Mouse (Mus musculus) myocyte (in vitro differentiated cells): ENCODE results near the gene 1700029F12Rik. TPM values are rescaled to one million over a fixed set of nuclear protein-coding genes. Genes with fewer than 3 reads are reported as not detected.

ENCODE experiments used
- H3K27me3 ChIP-seq: one replicate; pipeline ENCODE4 v1.6.1; 2011; ENCODE audit not compliant: control insufficient read depth, insufficient read depth, insufficient read length
- H3K36me3 ChIP-seq: one replicate; pipeline ENCODE4 v1.6.1; 2011; ENCODE audit not compliant: control insufficient read depth, insufficient read depth
- H3K4me2 ChIP-seq: one replicate; pipeline ENCODE4 v1.6.1; 2011; ENCODE audit warnings: low read depth, control low read depth
- H3K4me3 ChIP-seq: one replicate; pipeline ENCODE4 v1.5.1; 2011; ENCODE audit warnings: mild to moderate bottlenecking, control low read depth, moderate library complexity
- H3K79me2 ChIP-seq: one replicate; pipeline ENCODE4 v1.6.1; 2011; ENCODE audit not compliant: control insufficient read depth, insufficient read depth
- H3ac ChIP-seq: one replicate; pipeline ENCODE4 v1.6.1; 2011; ENCODE audit not compliant: control insufficient read depth, insufficient read length
- CEBPB ChIP-seq: IDR thresholded peaks from 2 replicates; pipeline ENCODE4 v1.6.1; 2011; ENCODE audit warnings: mild to moderate bottlenecking, moderate library complexity; ENCODE audit not compliant: poor library complexity, insufficient read depth, severe bottlenecking
- E2F4 ChIP-seq: IDR thresholded peaks from one replicate; pipeline ENCODE4 v1.6.1; 2011; ENCODE audit warnings: mild to moderate bottlenecking, control low read depth, moderate library complexity; ENCODE audit not compliant: insufficient read depth
- MAX ChIP-seq: IDR thresholded peaks from one replicate; pipeline ENCODE4 v1.6.1; 2011; ENCODE audit warnings: low read depth, mild to moderate bottlenecking, control low read depth
- MYOD1 ChIP-seq, 3 experiments: IDR thresholded peaks; one replicate each; pipeline ENCODE4 v1.6.1; 2011; ENCODE audit warnings: control low read depth in 2 of 3, low read depth in 2 of 3, mild to moderate bottlenecking in 2 of 3, moderate library complexity in 1 of 3; ENCODE audit not compliant: insufficient read length in 2 of 3, control insufficient read depth in 1 of 3
- MYOG ChIP-seq, 3 experiments: IDR thresholded peaks; one replicate each; pipeline ENCODE4 v1.6.1; 2011; ENCODE audit warnings: control low read depth in 2 of 3, low read depth in 2 of 3, mild to moderate bottlenecking in 2 of 3; ENCODE audit not compliant: insufficient read length in 2 of 3, control insufficient read depth in 1 of 3, insufficient read depth in 1 of 3
- POLR2A ChIP-seq: IDR thresholded peaks from one replicate; pipeline ENCODE4 v1.6.1; 2011; ENCODE audit warnings: low read depth, mild to moderate bottlenecking, control low read depth, moderate library complexity; ENCODE audit not compliant: insufficient read length
- POLR2AphosphoS2 ChIP-seq: IDR thresholded peaks from one replicate; pipeline ENCODE4 v1.6.1; 2011; ENCODE audit warnings: low read depth, control low read depth; ENCODE audit not compliant: insufficient read length
- REST ChIP-seq: IDR thresholded peaks from one replicate; pipeline ENCODE4 v1.6.1; 2011; ENCODE audit warnings: mild to moderate bottlenecking, control low read depth, moderate library complexity; ENCODE audit not compliant: insufficient read depth, insufficient read length
- SRF ChIP-seq: IDR thresholded peaks from one replicate; pipeline ENCODE4 v1.6.1; 2011; ENCODE audit warnings: low read depth; ENCODE audit not compliant: control insufficient read depth, insufficient read length
- TCF12 ChIP-seq: IDR thresholded peaks from one replicate; pipeline ENCODE4 v1.6.1; 2011; ENCODE audit warnings: mild to moderate bottlenecking, control low read depth; ENCODE audit not compliant: poor library complexity, insufficient read depth, severe bottlenecking
- TCF3 ChIP-seq: IDR thresholded peaks from one replicate; pipeline ENCODE4 v1.6.1; 2011; ENCODE audit warnings: low read depth, control low read depth; ENCODE audit not compliant: insufficient read length
- USF1 ChIP-seq: IDR thresholded peaks from one replicate; pipeline ENCODE4 v1.6.1; 2011; ENCODE audit warnings: low read depth, mild to moderate bottlenecking, control low read depth, moderate library complexity
- polyA plus RNA-seq: library from polyadenylated mRNA; unstranded; fragments of >200 nt; fragmentation: generic; extraction: Trizol; gene quantifications from one replicate; pipeline ENCODE4 v1.2.1, GENCODE M21; 2012; ENCODE audit warnings: missing spikeins

1700029F12Rik gene
- polyA plus RNA-seq, 1 experiment: not detected

DNA sequence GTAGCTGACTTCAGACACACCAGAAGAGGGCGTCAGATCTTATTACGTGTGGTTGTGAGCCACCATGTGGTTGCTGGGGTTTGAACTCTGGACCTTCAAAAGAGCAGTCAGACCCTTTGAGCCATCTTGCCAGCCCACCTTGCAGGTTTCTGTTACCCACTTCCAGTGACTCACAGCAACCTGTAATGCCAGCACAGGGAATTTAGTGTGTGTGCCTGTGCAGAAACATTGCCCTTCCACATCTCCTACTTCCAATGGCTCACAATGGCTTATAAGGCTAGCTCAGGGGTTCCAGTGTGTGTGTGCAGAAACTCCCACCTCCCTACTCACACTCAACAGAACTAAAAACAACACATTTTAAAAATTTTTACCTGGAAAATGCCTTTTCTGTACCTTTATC lies 43.4 kb upstream of the 1700029F12Rik start:
- Histone ChIP-seq H3K27me3 (peaks cover 4% of the 10 kb centered on the region), H3K4me2 (no peak overlapping the region), H3K36me3 (no peaks in the 10 kb centered on the region), H3K4me3 (no peak overlapping the region), H3ac (no peak overlapping the region), H3K79me2 (no peaks in the 10 kb centered on the region)
- TF ChIP-seq TCF12: no peak

DNA sequence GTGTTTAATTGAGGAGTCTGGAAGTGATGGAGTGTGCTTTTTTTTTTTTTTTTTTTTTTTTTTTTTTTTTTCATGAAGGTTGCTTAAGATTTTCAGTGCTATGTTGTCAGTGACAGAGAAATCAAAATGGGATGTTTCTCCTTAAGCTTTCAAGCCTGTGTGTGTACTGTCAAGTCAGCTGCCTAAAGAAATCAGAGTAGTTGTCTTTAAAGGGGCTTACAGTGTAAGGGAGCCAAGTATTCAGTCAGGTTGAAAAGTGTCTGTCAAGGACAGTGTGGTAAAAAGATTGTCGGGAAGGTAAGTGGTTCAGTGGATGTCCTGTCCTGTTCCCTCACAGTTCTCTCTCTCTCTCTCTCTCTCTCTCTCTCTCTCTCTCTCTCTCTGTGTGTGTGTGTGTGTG lies 39.3 kb upstream of the 1700029F12Rik start:
- TF ChIP-seq USF1 (no peak), CEBPB (no peak), MAX (no peak), E2F4 (no peak), TCF3 (no peak), MYOD1 (IDR thresholded peaks at IDR 0.05; ENCODE audit: control insufficient read depth in 1 of 3, insufficient read length in 2 of 3, low read depth in 2 of 3) (no peak), REST (no peak), MYOG (IDR thresholded peaks at IDR 0.05; ENCODE audit: control insufficient read depth in 1 of 3, insufficient read depth in 1 of 3, insufficient read length in 2 of 3, low read depth in 2 of 3) (no peak), POLR2AphosphoS2 (no peak), POLR2A (no peak)
- Histone ChIP-seq H3K79me2 (no peaks in the 10 kb centered on the region), H3K4me2 (no peak overlapping the region), H3K36me3 (no peaks in the 10 kb centered on the region), H3K4me3 (no peak overlapping the region), H3K27me3 (peaks cover 28% of the 10 kb centered on the region), H3ac (no peak overlapping the region)

DNA sequence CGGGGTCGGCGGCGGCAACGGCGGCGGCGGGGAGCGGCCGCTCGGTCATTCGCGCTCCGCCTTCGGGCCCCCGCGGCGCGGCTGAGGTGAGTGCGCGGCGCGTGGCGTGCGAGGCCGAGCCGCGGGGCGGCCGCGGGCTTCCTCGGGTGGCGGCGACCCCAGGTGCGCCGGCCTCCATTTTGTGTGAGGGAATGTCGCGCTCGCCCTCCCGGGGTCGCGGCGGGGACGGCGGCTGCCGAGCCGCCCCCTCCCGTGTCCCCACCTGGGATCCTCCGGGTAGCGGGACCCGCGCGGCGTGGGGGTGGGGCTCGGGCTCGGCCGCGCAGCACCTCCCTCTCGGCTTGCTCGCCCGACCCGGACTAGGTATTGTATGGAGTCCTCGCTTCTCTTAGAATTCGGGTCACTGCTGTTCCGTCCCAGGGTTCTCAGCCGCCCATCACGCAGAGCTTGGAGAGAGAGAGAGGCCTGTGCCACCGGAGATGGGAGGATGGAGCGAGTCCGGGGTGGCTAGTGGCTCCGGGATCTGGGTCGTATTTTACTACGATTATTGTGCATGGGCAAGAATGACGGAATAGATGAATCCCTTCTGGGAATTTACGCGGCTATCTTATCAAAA lies 37.6 kb upstream of the 1700029F12Rik start:
- Histone ChIP-seq H3K27me3 (peaks cover 28% of the 10 kb centered on the region), H3ac (no peak overlapping the region), H3K4me2 (peak overlapping the region; percentile 24), H3K4me3 (no peak overlapping the region), H3K79me2 (no peaks in the 10 kb centered on the region), H3K36me3 (no peaks in the 10 kb centered on the region)
- TF ChIP-seq CEBPB (no peak), TCF12 (no peak), MYOD1 (IDR thresholded peaks at IDR 0.05; ENCODE audit: control insufficient read depth in 1 of 3, insufficient read length in 2 of 3, low read depth in 2 of 3) (no peak), USF1 (no peak), MAX (no peak), MYOG (IDR thresholded peaks at IDR 0.05; ENCODE audit: control insufficient read depth in 1 of 3, insufficient read depth in 1 of 3, insufficient read length in 2 of 3, low read depth in 2 of 3) (no peak), POLR2AphosphoS2 (no peak), E2F4 (no peak), TCF3 (no peak), REST (no peak), POLR2A (no peak), SRF (no peak)

DNA sequence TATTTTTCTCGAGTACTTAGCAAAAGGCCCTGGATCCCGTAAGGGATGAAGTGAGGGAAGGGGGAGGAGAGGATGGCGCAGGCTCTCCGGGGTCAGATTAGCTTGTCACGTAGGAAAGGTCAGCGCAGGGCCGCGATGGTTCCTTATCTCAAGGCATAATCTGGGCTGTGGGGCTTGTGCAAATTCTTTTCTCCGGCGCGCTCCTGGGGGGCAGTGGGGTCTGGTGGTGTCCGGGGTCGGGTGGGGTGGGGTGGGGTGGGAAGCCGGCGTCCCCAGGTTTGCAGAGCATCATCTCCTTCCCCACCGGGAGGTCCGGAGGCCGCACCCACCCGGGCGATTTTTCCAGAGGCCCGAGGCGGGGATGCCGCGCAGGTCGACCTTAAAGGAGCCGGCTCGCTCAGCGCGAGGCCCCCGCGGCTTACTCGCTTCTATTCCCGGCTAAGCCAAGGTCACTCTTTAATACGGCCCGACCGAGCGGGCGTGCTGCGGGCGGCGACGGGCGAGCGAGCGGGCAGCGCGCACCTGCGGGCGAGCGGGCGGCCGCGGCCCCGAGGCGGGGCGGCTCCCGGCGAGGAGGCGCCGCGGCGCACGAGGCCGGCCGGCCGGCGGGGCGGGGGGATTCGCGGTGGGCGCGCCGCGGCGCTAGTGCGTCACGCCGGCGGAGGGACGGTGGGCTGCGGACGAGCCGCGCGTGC lies 36.9 kb upstream of the 1700029F12Rik start:
- peaks cover 28% of the 10 kb centered on the region for H3K27me3 ChIP-seq
- no peak overlapping the region for H3K4me3 ChIP-seq
- TF ChIP-seq E2F4 (no peak), MYOG (IDR thresholded peaks at IDR 0.05; ENCODE audit: control insufficient read depth in 1 of 3, insufficient read depth in 1 of 3, insufficient read length in 2 of 3, low read depth in 2 of 3) (no peak), POLR2AphosphoS2 (no peak), MYOD1 (IDR thresholded peaks at IDR 0.05; ENCODE audit: control insufficient read depth in 1 of 3, insufficient read length in 2 of 3, low read depth in 2 of 3) (no peak), TCF12 (no peak), SRF (no peak), CEBPB (no peak), MAX (no peak), POLR2A (no peak), USF1 (no peak), TCF3 (no peak), REST (no peak)
- H3K4me2 ChIP-seq: no peak overlapping the region
- H3K79me2 ChIP-seq: no peaks in the 10 kb centered on the region
- no peaks in the 10 kb centered on the region for H3K36me3 ChIP-seq
- no peak overlapping the region for H3ac ChIP-seq

DNA sequence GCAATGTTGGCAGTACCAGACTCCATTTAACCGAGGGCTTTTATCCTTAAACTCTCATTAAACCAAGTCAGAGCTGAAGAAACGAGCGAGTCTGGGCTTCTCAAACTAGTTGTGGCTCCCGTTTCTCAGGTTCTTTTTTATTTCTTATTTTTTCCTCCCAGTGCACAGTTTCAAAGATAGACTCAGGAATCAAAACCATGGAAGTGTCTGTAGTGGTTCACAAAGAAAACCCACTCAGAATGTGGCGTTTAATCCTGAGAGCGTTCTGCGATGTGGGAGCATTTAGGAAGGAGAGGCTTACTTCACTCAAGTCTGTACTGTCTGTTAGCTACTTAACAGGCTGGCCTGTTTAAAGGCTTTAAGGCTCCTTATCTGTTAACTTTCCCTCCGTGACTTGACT lies 34.0 kb upstream of the 1700029F12Rik start:
- Histone ChIP-seq H3K79me2 (no peaks in the 10 kb centered on the region), H3K4me2 (no peak overlapping the region), H3K36me3 (no peaks in the 10 kb centered on the region), H3ac (no peak overlapping the region), H3K27me3 (peaks cover 24% of the 10 kb centered on the region), H3K4me3 (no peak overlapping the region)
- no peak for TF ChIP-seq REST
- no peak for TF ChIP-seq E2F4
- no peak for TF ChIP-seq SRF
- TF ChIP-seq TCF12: no peak
- TF ChIP-seq TCF3: no peak
- no peak for TF ChIP-seq CEBPB
- TF ChIP-seq POLR2A: no peak
- TF ChIP-seq MAX: no peak
- no peak for TF ChIP-seq MYOD1 (IDR thresholded peaks at IDR 0.05; ENCODE audit: control insufficient read depth in 1 of 3, insufficient read length in 2 of 3, low read depth in 2 of 3)
- no peak for TF ChIP-seq POLR2AphosphoS2
- TF ChIP-seq USF1: no peak
- TF ChIP-seq MYOG (IDR thresholded peaks at IDR 0.05; ENCODE audit: control insufficient read depth in 1 of 3, insufficient read depth in 1 of 3, insufficient read length in 2 of 3, low read depth in 2 of 3): no peak
